Mouse (Mus musculus): ENCODE measurements around the gene Txndc11. TPM values are rescaled to one million over a fixed set of nuclear protein-coding genes. Genes with fewer than 3 reads are reported as not detected.

Txndc11 gene
- polyA plus RNA-seq, 1 experiment, result 28.6 TPM

- no peak overlapping the region for H3K4me3 ChIP-seq (ENCODE audit: extremely low read depth, insufficient read depth, insufficient read length)
- no peaks in the 10 kb centered on the region; the same call in 1 of the 2 replicates for H3K4me1 ChIP-seq (ENCODE audit: control insufficient read depth, insufficient read depth, insufficient read length)
- peaks cover 5% of the 10 kb centered on the region for H3K36me3 ChIP-seq (ENCODE audit: control insufficient read depth, insufficient read depth, low read length)
- no peak for DNase-seq (ENCODE audit: low read depth in 1 of 2, low spot score in 2 of 2)
- H3K27me3 ChIP-seq (ENCODE audit: control insufficient read depth, insufficient read depth, low read length), result no peaks in the 10 kb centered on the region
- TF ChIP-seq CTCF (IDR thresholded peaks at IDR 0.05; ENCODE audit: extremely low read depth, insufficient read depth, insufficient read length, insufficient replicate concordance), result no peak
- TF ChIP-seq POLR2A (IDR thresholded peaks at IDR 0.05; ENCODE audit: low read depth, low read length), result no peak
- 92% methylated on average over 7 of the region's 7 CpGs for WGBS
- no peak overlapping the region for H3K27ac ChIP-seq (ENCODE audit: insufficient read depth, low read length)
These were observed 88.0 kb downstream of the Txndc11 start for GRCm38 (mm10) chr16:11046437-11046836.

GRCm38 (mm10) chr16:11043239-11043638, 91.2 kb downstream of the Txndc11 start:
- H3K4me3 ChIP-seq (ENCODE audit: extremely low read depth, insufficient read depth, insufficient read length), result no peak overlapping the region
- no peak for TF ChIP-seq POLR2A (IDR thresholded peaks at IDR 0.05; ENCODE audit: low read depth, low read length)
- TF ChIP-seq CTCF (IDR thresholded peaks at IDR 0.05; ENCODE audit: extremely low read depth, insufficient read depth, insufficient read length, insufficient replicate concordance), result no peak
- no peak for DNase-seq (ENCODE audit: low read depth in 1 of 2, low spot score in 2 of 2)
- 87% methylated on average over 5 of the region's 5 CpGs for WGBS
- no peak overlapping the region for H3K27ac ChIP-seq (ENCODE audit: insufficient read depth, low read length)
- H3K27me3 ChIP-seq (ENCODE audit: control insufficient read depth, insufficient read depth, low read length), result no peaks in the 10 kb centered on the region
- peaks cover 2% of the 10 kb centered on the region; the same call in 1 of the 2 replicates for H3K4me1 ChIP-seq (ENCODE audit: control insufficient read depth, insufficient read depth, insufficient read length)
- H3K36me3 ChIP-seq (ENCODE audit: control insufficient read depth, insufficient read depth, low read length), result peaks cover 5% of the 10 kb centered on the region

GRCm38 (mm10) chr16:11040603-11041002, 93.8 kb downstream of the Txndc11 start:
- peak overlapping the region; percentile 28; the same call in 1 of the 2 replicates for H3K27ac ChIP-seq (ENCODE audit: insufficient read depth, low read length)
- DNase-seq (ENCODE audit: low read depth in 1 of 2, low spot score in 2 of 2), result no peak
- no peaks in the 10 kb centered on the region for H3K36me3 ChIP-seq (ENCODE audit: control insufficient read depth, insufficient read depth, low read length)
- H3K4me3 ChIP-seq (ENCODE audit: extremely low read depth, insufficient read depth, insufficient read length), result no peak overlapping the region
- TF ChIP-seq CTCF (IDR thresholded peaks at IDR 0.05; ENCODE audit: extremely low read depth, insufficient read depth, insufficient read length, insufficient replicate concordance), result no peak
- no peak for TF ChIP-seq POLR2A (IDR thresholded peaks at IDR 0.05; ENCODE audit: low read depth, low read length)
- no peaks in the 10 kb centered on the region for H3K27me3 ChIP-seq (ENCODE audit: control insufficient read depth, insufficient read depth, low read length)
- H3K4me1 ChIP-seq (ENCODE audit: control insufficient read depth, insufficient read depth, insufficient read length), result peaks cover 2% of the 10 kb centered on the region; the same call in 1 of the 2 replicates
- 60% methylated on average over 2 of the region's 2 CpGs for WGBS

- DNase-seq (ENCODE audit: low read depth in 1 of 2, low spot score in 2 of 2), result peak; percentile 52 to 74
- H3K27me3 ChIP-seq (ENCODE audit: control insufficient read depth, insufficient read depth, low read length), result no peaks in the 10 kb centered on the region
- TF ChIP-seq POLR2A (IDR thresholded peaks at IDR 0.05; ENCODE audit: low read depth, low read length), result no peak
- peak; percentile 94; the same call in 1 of the 2 replicates for TF ChIP-seq CTCF (IDR thresholded peaks at IDR 0.05; ENCODE audit: extremely low read depth, insufficient read depth, insufficient read length, insufficient replicate concordance)
- H3K4me1 ChIP-seq (ENCODE audit: control insufficient read depth, insufficient read depth, insufficient read length), result peaks cover 1% of the 10 kb centered on the region; the same call in 1 of the 2 replicates
- H3K36me3 ChIP-seq (ENCODE audit: control insufficient read depth, insufficient read depth, low read length), result no peaks in the 10 kb centered on the region
- no peak overlapping the region for H3K4me3 ChIP-seq (ENCODE audit: extremely low read depth, insufficient read depth, insufficient read length)
- H3K27ac ChIP-seq (ENCODE audit: insufficient read depth, low read length), result no peak overlapping the region
- WGBS, result 28% methylated on average over 15 of the region's 15 CpGs
These were observed 98.5 kb downstream of the Txndc11 start for GRCm38 (mm10) chr16:11035790-11036431.

- 80% methylated on average over 9 of the region's 9 CpGs for WGBS
- Histone ChIP-seq H3K27me3 (ENCODE audit: control insufficient read depth, insufficient read depth, low read length) (no peaks in the 10 kb centered on the region), H3K4me3 (ENCODE audit: extremely low read depth, insufficient read depth, insufficient read length) (no peak overlapping the region), H3K4me1 (ENCODE audit: control insufficient read depth, insufficient read depth, insufficient read length) (no peaks in the 10 kb centered on the region), H3K36me3 (ENCODE audit: control insufficient read depth, insufficient read depth, low read length) (no peaks in the 10 kb centered on the region), H3K27ac (ENCODE audit: insufficient read depth, low read length) (no peak overlapping the region)
- TF ChIP-seq POLR2A (IDR thresholded peaks at IDR 0.05; ENCODE audit: low read depth, low read length) (no peak), CTCF (IDR thresholded peaks at IDR 0.05; ENCODE audit: extremely low read depth, insufficient read depth, insufficient read length, insufficient replicate concordance) (no peak)
- no peak for DNase-seq (ENCODE audit: low read depth in 1 of 2, low spot score in 2 of 2)
These were observed 99.2 kb downstream of the Txndc11 start for GRCm38 (mm10) chr16:11035273-11035672.

GRCm38 (mm10) chr16:11034193-11034803, 100.2 kb downstream of the Txndc11 start:
- Histone ChIP-seq H3K4me3 (ENCODE audit: extremely low read depth, insufficient read depth, insufficient read length) (no peak overlapping the region), H3K36me3 (ENCODE audit: control insufficient read depth, insufficient read depth, low read length) (no peaks in the 10 kb centered on the region), H3K4me1 (ENCODE audit: control insufficient read depth, insufficient read depth, insufficient read length) (no peaks in the 10 kb centered on the region), H3K27me3 (ENCODE audit: control insufficient read depth, insufficient read depth, low read length) (no peaks in the 10 kb centered on the region), H3K27ac (ENCODE audit: insufficient read depth, low read length) (no peak overlapping the region)
- peak; percentile 66 to 77 for DNase-seq (ENCODE audit: low read depth in 1 of 2, low spot score in 2 of 2)
- 4% methylated on average over 4 of the region's 4 CpGs for WGBS
- TF ChIP-seq CTCF (IDR thresholded peaks at IDR 0.05; ENCODE audit: extremely low read depth, insufficient read depth, insufficient read length, insufficient replicate concordance) (peak; percentile 99), POLR2A (IDR thresholded peaks at IDR 0.05; ENCODE audit: low read depth, low read length) (no peak)

GRCm38 (mm10) chr16:11031320-11031719, 103.1 kb downstream of the Txndc11 start:
- TF ChIP-seq POLR2A (IDR thresholded peaks at IDR 0.05; ENCODE audit: low read depth, low read length) (no peak), CTCF (IDR thresholded peaks at IDR 0.05; ENCODE audit: extremely low read depth, insufficient read depth, insufficient read length, insufficient replicate concordance) (no peak)
- WGBS, result 75% methylated on average over 3 of the region's 3 CpGs
- Histone ChIP-seq H3K4me3 (ENCODE audit: extremely low read depth, insufficient read depth, insufficient read length) (no peak overlapping the region), H3K36me3 (ENCODE audit: control insufficient read depth, insufficient read depth, low read length) (no peaks in the 10 kb centered on the region), H3K27ac (ENCODE audit: insufficient read depth, low read length) (no peak overlapping the region), H3K4me1 (ENCODE audit: control insufficient read depth, insufficient read depth, insufficient read length) (no peaks in the 10 kb centered on the region), H3K27me3 (ENCODE audit: control insufficient read depth, insufficient read depth, low read length) (no peaks in the 10 kb centered on the region)
- DNase-seq (ENCODE audit: low read depth in 1 of 2, low spot score in 2 of 2), result no peak
